Mouse (Mus musculus) thymus, adult 2 months (tissue): ENCODE results near the gene Cdk20.

ENCODE experiments used
- CTCF ChIP-seq: fragments of 200-500 bp; IDR thresholded peaks from 2 replicates; pipeline ENCODE4 v1.5.1; 2012; ENCODE audit warnings: mild to moderate bottlenecking, control low read depth, low read length, moderate library complexity, borderline replicate concordance; ENCODE audit not compliant: control insufficient read depth, poor library complexity, insufficient read depth; ENCODE audit errors: extremely low read depth
- POLR2A ChIP-seq: fragments of 200-500 bp; IDR thresholded peaks from 2 replicates; pipeline ENCODE4 v1.6.1; 2012; ENCODE audit warnings: mild to moderate bottlenecking, low read length, control low read depth, moderate library complexity; ENCODE audit not compliant: control insufficient read depth, poor library complexity, insufficient read depth; ENCODE audit errors: extremely low read depth

- TF ChIP-seq CTCF, result no peak
- TF ChIP-seq POLR2A, result no peak
These were observed 15.8 kb downstream of the Cdk20 start for GRCm38 (mm10) chr13:64447947-64448346.
